Mouse (Mus musculus): ENCODE data around the gene Ocm. TPM values are rescaled to one million over a fixed set of nuclear protein-coding genes. Genes with fewer than 3 reads are reported as not detected.
A peak's percentile ranks its signal among the peaks of the same experiment; 100 is the strongest.
"Not testable (repeated sequence)": the region's sequence is repeated elsewhere in the genome, so short reads cannot be mapped to it uniquely, and the experiment has no call there.

The Ocm gene
- not detected for total RNA-seq (2021)
- long read RNA-seq, experiment 1, result 0 reads
- long read RNA-seq, experiment 2, result 0 reads

- no peak for DNase-seq (ENCODE audit: low spot score in 2 of 2)
Measured at GRCm38 (mm10) chr5:144026620-144027263, at the start of gene Ocm. Gene Ocm, minus strand, starts transcription at chr5:144026670.

- DNase-seq (ENCODE audit: low spot score in 2 of 2), result no peak
Measured at GRCm38 (mm10) chr5:144071249-144071648, 44.8 kb upstream of the Ocm start.

GRCm38 (mm10) chr5:144070064-144070463 is 43.6 kb upstream of the Ocm start:
- no peak for DNase-seq (ENCODE audit: low spot score in 2 of 2)

GRCm38 (mm10) chr5:144066036-144066435 is 39.6 kb upstream of the Ocm start:
- DNase-seq (ENCODE audit: low spot score in 2 of 2), result no peak

- no peak for DNase-seq (ENCODE audit: low spot score in 2 of 2)
Measured at GRCm38 (mm10) chr5:144064093-144064492, 37.6 kb upstream of the Ocm start.

- DNase-seq (ENCODE audit: low spot score in 2 of 2), result no peak
Measured at GRCm38 (mm10) chr5:144054340-144054739, 27.9 kb upstream of the Ocm start.

GRCm38 (mm10) chr5:144053450-144053849 is 27.0 kb upstream of the Ocm start:
- DNase-seq (ENCODE audit: low spot score in 2 of 2), result no peak

- no peak for DNase-seq (ENCODE audit: low spot score in 2 of 2)
Measured at GRCm38 (mm10) chr5:144051268-144051667, 24.8 kb upstream of the Ocm start.

GRCm38 (mm10) chr5:144049881-144050280 is 23.4 kb upstream of the Ocm start:
- DNase-seq (ENCODE audit: low spot score in 2 of 2), result no peak

- DNase-seq (ENCODE audit: low spot score in 2 of 2), result no peak
Measured at GRCm38 (mm10) chr5:144047324-144047723, 20.9 kb upstream of the Ocm start.

- DNase-seq (ENCODE audit: low spot score in 2 of 2), result no peak
Measured at GRCm38 (mm10) chr5:144043166-144043565, 16.7 kb upstream of the Ocm start.

- DNase-seq (ENCODE audit: low spot score in 2 of 2), result peak; percentile 59 to 73
Measured at GRCm38 (mm10) chr5:144040720-144041364, 14.4 kb upstream of the Ocm start.

- no peak for DNase-seq (ENCODE audit: low spot score in 2 of 2)
Measured at GRCm38 (mm10) chr5:144039886-144040285, 13.4 kb upstream of the Ocm start.

- DNase-seq (ENCODE audit: low spot score in 2 of 2), result no peak
Measured at GRCm38 (mm10) chr5:144039156-144039675, 12.7 kb upstream of the Ocm start.

GRCm38 (mm10) chr5:144036952-144037351 is 10.5 kb upstream of the Ocm start:
- DNase-seq (ENCODE audit: low spot score in 2 of 2), result no peak

- DNase-seq (ENCODE audit: low spot score in 2 of 2), result no peak
Measured at GRCm38 (mm10) chr5:144034567-144034966, 8.1 kb upstream of the Ocm start.

- no peak for DNase-seq (ENCODE audit: low spot score in 2 of 2)
Measured at GRCm38 (mm10) chr5:144032491-144032890, 6.0 kb upstream of the Ocm start.

- DNase-seq (ENCODE audit: low spot score in 2 of 2), result no peak
Measured at GRCm38 (mm10) chr5:144015845-144016244, 10.6 kb downstream of the Ocm start.

GRCm38 (mm10) chr5:144015312-144015650 is 11.2 kb downstream of the Ocm start:
- DNase-seq (ENCODE audit: low spot score in 2 of 2), result no peak

- peak; percentile 48 to 72 for DNase-seq (ENCODE audit: low spot score in 2 of 2)
Measured at GRCm38 (mm10) chr5:144014551-144015311, 11.7 kb downstream of the Ocm start, which contains the start of gene Ccz1. Gene Ccz1, minus strand, starts transcription at chr5:144014877.

GRCm38 (mm10) chr5:144013366-144014134 is 12.9 kb downstream of the Ocm start:
- not testable (repeated sequence) for DNase-seq (ENCODE audit: low spot score in 2 of 2)

Measured in gastrocnemius, postnatal 4 days (tissue).